Mouse (Mus musculus): ENCODE measurements around the gene Usf3.

The Usf3 gene

DNA sequence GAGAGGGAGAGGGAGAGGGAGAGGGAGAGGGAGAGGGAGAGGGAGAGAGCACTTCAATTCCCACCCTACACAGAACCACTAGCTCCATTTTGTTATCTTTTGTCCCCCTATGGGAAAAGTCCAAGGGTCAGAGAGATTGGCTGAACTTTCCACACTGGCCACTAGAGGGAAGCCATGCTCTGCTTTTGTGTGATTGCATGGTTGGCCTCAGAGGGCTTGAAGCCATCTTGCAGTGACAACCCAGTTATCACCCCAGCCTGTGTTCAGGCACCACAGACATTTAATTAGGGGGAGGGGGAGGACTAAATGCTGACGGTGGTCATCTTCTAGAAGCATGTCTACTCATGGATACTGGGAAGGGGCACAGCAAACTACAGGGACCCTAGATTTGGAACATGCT is 69.6 kb downstream of the Usf3 start:
- peak; percentile 80 for DNase-seq

DNA sequence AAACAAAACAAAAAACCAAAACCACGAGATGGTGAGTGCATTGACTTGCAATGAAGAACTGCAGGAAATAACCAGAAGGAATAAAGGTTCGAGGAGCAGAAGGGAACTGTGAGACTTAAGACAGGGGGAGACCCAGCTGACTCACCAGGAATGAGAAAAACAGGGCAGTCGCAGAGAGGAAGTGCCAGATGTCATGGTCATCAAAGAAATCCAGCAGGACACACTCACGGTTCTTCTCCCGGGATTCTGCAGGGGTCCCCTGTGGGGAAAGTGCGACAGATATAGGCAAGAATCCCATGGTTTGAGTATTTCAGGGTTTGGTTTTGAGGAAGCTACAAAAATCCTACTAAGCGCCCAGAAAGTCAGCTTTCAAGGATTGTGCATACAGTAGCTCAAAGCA is 70.3 kb downstream of the Usf3 start:
- no peak for DNase-seq

DNA sequence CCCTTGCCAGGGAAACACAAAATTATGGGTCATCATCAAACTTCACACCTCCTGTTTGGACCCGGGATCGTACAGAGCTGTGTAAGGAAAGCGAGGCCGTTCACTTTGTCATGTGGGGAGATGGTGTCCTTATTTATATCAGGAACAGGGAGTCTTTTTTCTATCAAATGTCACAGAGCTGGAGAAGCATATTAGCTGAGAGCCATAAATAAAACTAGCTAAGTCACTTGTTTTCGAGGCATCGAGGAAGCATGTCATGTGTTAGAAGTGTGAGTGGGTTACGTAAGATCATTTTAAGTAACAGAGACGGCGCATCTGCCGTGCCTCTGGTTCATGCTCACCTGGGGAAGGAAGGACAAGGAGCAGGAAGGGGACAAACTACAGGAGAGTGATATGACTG is 76.9 kb downstream of the Usf3 start:
- DNase-seq: no peak

DNA sequence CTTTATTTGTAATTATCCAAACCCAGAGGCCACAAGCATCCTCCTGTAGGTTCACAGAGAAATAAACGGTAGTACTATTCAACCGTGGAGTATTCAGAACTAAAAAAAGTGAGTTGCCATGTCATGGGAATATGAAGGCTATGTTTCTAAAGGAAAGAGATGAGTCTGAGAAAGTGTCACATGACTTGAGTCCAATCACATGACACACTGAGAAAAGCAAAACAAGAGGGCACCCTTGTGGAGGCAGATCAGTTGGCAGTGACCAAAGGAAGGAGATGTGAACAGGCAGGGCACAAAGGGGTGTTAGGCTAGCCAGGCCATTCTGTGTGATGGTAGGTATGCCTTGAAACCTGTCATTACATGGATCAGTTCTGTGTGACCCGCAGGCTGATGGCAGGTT is 79.7 kb downstream of the Usf3 start:
- DNase-seq: no peak

DNA sequence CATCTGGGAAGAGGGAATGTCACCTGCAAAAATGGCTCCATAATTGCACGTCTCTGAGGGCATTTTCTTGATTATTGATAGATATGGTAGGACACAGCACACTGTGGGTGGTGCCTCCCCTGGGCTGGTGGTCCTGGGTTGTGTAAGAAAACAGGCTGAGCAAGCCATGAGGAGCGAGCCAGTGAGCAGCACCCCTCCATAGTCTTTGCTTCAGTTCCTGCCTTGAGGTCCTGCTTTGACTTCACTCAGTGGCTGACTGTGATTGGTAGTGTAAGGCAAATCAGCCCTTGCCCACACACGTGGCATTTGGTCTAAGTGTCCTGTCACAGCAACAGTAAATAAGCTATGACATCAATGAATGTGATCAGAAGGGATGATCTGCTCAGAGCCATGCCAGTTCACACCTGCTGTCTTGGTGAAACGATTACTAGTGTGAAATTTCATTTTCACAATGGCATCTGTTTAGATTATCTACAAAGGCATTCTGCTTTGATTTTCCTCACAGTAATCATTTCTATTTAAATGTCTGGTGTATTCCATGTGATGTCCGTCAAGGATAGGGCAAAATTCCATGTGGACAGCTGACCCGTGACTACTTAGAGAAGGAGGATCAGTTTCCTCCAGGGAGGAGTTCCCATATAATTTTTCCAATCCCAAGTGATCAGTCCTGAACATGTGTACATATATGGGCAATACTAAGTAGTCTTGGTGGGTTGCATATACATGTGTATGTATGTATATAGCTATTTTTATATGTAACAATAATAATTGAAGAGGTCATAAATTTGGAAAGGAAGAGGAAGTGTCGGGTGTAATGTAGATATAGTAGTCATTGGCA is 81.0 kb downstream of the Usf3 start:
- no peak for DNase-seq

DNA sequence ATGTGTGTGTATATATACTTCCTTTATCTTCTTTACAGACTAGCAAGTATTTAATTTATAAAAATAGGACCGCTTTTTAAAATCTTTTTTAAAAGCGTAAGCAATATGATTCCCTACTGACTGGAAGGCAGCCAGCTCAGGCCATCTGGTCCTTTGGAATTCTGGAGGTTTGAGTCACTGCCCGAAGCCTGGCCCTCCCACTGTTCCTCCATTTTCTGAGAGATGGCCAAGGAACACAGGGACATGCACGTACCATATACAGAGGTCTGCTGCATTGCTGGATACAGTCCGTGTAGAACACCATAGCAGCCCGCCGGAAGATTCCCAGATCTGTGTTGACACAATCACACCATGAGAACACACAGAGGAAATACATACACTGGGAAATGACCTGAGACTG is 81.7 kb downstream of the Usf3 start:
- no peak for DNase-seq

DNA sequence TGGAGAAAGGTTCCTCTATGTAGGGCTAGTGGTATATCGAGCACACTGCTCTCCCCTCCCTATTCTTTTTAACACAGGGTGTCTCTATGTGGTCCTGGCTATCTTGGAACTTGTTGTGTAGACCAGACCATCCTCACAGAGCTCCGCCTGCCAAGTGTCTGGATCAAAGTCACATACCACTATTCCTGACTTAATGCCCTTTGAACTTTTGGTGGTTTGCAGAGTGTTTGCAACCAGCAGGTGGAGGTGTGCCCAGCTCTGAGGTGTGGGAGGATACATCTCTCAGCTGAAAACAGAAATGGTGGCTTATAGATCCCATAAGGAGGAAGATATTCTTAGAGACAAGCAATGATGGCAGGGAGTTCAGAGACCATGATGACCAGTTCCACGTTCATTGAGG is 84.4 kb downstream of the Usf3 start:
- peak; percentile 61 for DNase-seq

DNA sequence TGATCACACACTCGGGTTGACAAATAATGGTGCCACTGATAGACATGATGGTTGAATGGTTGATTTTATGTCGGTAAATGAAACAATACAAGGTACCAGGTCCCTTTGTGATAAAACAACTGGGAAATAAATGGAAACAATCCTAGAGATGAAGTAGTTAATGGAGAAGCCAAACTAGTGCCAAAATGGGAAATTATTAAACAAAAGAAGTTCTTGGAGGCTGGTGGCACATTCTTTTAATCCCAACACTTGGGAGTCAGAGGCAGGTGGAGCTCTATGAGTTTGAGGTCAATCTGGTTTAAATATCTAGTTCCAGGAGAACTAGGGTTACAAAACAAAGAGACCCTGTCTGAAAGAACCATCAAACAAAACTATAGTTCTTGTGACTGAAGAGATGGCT is 91.9 kb downstream of the Usf3 start:
- peak; percentile 53 for DNase-seq

DNA sequence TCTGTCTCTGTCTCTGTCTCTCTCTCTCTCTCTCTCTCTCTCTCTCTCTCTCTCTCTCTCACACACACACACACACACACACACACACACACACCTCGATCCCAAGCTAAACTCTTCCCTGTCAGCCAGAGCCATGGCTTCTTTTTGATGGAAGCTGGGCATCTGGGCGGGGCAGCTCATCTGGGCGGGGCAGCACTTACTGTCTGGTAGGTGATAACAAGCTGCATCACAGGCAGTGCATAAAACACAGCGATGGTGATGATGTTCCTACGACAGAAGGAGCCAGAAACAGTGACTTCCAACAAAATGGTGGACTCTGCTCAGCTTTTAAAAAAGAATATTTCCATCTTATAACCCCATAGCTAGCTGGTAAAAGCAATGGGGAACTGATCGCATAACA is 92.5 kb downstream of the Usf3 start:
- DNase-seq: no peak

DNA sequence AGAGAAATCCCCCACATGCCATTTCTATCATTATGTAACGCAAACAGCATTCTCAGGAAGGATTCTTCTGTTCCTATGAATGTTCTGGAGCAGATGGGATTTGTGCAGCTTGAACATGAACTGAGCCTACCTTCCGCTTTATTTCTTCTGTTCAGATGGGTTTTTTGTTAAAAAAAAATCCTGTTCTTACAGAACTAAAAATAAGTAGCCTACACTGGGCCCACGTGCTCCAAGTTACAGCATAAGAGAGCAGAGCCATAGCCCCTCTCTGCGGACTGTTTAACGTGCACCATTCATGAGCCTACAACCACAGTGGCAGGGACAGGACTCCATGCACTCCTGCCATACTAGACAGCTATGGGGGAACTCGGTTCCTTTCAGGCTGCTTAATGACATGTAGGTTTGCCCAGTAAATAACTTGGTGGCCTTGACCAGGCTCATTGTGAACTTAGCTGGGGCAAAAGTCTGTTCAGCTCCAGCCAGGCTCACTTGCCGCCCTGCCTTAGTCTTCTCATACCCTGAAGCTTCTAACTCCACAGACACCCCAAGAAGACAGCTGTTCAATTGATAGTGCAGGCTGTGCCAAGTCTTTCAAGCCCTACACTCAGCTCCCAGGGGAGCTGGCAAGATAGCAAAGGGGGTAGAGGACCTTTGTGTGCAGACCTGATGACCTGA is 95.6 kb downstream of the Usf3 start:
- no peak for DNase-seq

DNA sequence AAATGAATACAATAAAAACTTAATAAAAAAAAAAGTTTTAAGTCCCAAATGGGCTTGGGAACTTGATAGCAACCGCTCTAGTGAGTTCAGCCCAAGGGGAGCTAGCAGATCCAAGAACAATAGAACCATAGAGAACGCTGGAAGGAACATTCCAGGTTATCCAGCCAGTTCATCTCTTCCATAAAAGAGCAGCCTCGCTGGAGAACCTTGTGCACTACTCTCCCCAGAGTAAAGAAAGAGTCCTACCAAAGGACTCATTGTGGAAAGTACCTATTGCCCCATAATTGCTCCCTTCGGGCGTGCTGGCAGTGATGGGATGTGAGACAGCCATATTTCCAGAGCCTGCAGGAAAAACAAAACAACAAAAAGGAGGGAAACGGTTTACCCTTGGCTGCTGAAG is 96.5 kb downstream of the Usf3 start:
- DNase-seq: no peak

DNA sequence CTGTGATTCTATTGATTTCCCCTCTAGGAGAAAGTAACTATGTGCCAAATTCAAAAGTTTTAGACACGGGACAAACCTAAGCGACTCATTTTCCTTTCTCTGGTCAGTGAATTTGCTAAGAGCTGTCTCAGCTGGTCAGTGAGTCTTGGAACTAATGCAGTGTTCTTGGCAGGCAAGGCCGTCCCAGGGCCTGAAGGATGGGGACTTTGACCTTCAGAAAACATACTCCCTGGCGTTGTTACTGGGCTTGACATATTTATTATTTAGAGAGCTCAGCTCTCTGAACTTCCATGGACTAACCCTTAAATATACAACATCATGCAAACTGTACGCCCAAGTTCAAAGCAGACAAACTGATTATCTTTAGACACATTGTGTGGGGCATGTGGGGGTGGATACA is 97.6 kb downstream of the Usf3 start:
- DNase-seq: peak; percentile 77

DNA sequence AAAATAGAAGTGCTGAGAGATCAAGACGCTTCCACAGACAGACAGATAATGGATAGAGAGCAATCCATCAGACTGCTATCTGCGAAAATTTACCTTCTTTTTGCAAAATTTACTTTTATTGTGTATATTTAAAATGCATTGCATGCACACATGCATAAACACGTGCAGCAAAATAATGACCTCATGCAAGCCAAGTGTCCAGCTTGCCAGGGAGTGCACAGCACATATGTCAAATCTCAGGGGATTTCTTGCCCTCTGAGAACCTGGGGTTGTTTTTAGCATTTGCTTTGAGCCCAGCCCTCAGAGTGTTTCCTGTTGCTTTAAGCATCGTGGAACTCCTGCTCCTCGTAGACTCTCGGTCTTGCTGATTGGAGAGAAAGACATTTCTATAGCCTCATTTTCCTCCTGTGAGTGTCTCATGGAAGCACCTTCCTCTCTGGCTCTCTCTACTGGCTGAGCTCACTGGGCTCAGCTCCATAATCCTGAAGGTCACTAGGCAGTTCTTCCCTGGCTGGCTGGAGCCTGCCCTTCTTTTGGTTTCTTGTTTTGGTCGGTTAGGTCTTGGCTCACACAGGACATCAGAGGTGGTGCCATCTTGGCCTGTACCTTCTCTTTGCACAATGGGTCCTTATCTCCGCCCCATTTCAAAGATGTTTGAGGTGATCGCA is 98.5 kb downstream of the Usf3 start:
- peak; percentile 60 for DNase-seq

Data from kidney, adult 9 months (tissue).